ENCODE assay signal across 8 mouse cellular contexts in genomic region chr11:20025899-20026298, GRCm38 (mm10).
DNase-seq lines count a peak whose midpoint lies in the region.

No protein-coding gene starts in this region.

- intact Hi-C loops in heart, postnatal 25 days (cut with DNase I) = loop anchor here (2.0 kb wide), 1 partner anchor 53 kb away; no protein-coding TSS in a partner anchor

- DNase-seq in gastrocnemius, adult 18-20 months (ENCODE audit: low spot score) = peak; percentile 18
- DNase-seq in gastrocnemius, postnatal 10 days = no peak
- peak; percentile 24 for DNase-seq in thymus, postnatal 25 days
- DNase-seq in thymus, adult 18-20 months = no peak
- peak; percentile 16 for DNase-seq in heart, postnatal 25 days (ENCODE audit: low spot score)
- DNase-seq in lung, postnatal 36 days = peak; percentile 32
- DNase-seq in frontal cortex, postnatal 14 days (ENCODE audit: low spot score in 2 of 2) = no peak
- no peak for DNase-seq in layer of hippocampus, postnatal 10 days (ENCODE audit: low spot score in 2 of 2)

Comparison
In these comparisons a context has a peak if more than half of its experiments do, and no peak if none do; other contexts are left out.
1. DNase-seq: peak in gastrocnemius, adult 18-20 months (single experiment), thymus, postnatal 25 days (single experiment), heart, postnatal 25 days (single experiment) and lung, postnatal 36 days (single experiment); none in gastrocnemius, postnatal 10 days (single experiment), thymus, adult 18-20 months (0 of 2), frontal cortex, postnatal 14 days (0 of 2) and layer of hippocampus, postnatal 10 days (0 of 2).